Comparison of ENCODE assay signal across 11 mouse cellular contexts in genomic region chr4:116659474-116659873, GRCm38 (mm10). TPM values are rescaled to one million over a fixed set of nuclear protein-coding genes. Genes with fewer than 3 reads are reported as not detected.
DNase-seq lines count a peak whose midpoint lies in the region; ATAC-seq and TF ChIP-seq lines count a peak whose summit lies in the region.
"Had no signal": no experiment of that assay in that cellular context is flagged by ENCODE, and none has a peak within 500 bp of the region (broad histone marks: within the 10 kb centered on the region; RNA-seq: fewer than 3 reads in every experiment).

No protein-coding gene starts in this region.

- H3K9me3 ChIP-seq in lung, embryonic 14.5 days (ENCODE audit: low read depth, low read length): no peaks in the 10 kb centered on the region
- H3K9me3 ChIP-seq in stomach, embryonic 16.5 days (replicated peaks; ENCODE audit: control insufficient read depth, low read length): no peaks in the 10 kb centered on the region
- H3K9me3 ChIP-seq: embryonic facial prominence, embryonic 13.5 days; limb, embryonic 13.5 days had no signal

- H3K27ac ChIP-seq in lung, embryonic 14.5 days (ENCODE audit: low read depth): no peak overlapping the region
- H3K27ac ChIP-seq in stomach, embryonic 16.5 days (ENCODE audit: low read length): no peak overlapping the region
- H3K27ac ChIP-seq: embryonic facial prominence, embryonic 13.5 days; limb, embryonic 13.5 days had no signal

- no peak for TF ChIP-seq POLR2A in lung, adult 2 months (IDR thresholded peaks at IDR 0.05; ENCODE audit: borderline replicate concordance, extremely low read depth, low read depth, low read length)

- no peaks in the 10 kb centered on the region for H3K36me3 ChIP-seq in lung, embryonic 14.5 days (ENCODE audit: insufficient read depth)
- no peaks in the 10 kb centered on the region for H3K36me3 ChIP-seq in stomach, embryonic 16.5 days (ENCODE audit: control insufficient read depth, insufficient read depth, low read length)
- H3K36me3 ChIP-seq: embryonic facial prominence, embryonic 13.5 days; limb, embryonic 13.5 days had no signal

- no peaks in the 10 kb centered on the region for H3K27me3 ChIP-seq in lung, embryonic 14.5 days (ENCODE audit: insufficient read depth, low read length)
- no peaks in the 10 kb centered on the region for H3K27me3 ChIP-seq in stomach, embryonic 16.5 days (ENCODE audit: control insufficient read depth, insufficient read depth, low read length)
- H3K27me3 ChIP-seq: embryonic facial prominence, embryonic 13.5 days; limb, embryonic 13.5 days had no signal

- peak; percentile 78 for DNase-seq in lung, embryonic 14.5 days
- no peak for DNase-seq in lung, adult 2 months
- peak; percentile 3 for DNase-seq in brain, embryonic 18.5 days (ENCODE audit: low read depth, low spot score)
- peak; percentile 77 to 80 for DNase-seq in kidney, postnatal 25 days
- DNase-seq in left cerebral cortex, postnatal 4 days: no peak
- no peak for DNase-seq in c-Kit-positive CD71-positive TER-119-positive erythroid progenitor cells, embryonic 14.5 days (ENCODE audit: low spot score)
- DNase-seq: cerebellum, adult 9-10 months; midbrain, embryonic 14.5 days had no signal

- ATAC-seq in lung, embryonic 14.5 days (ENCODE audit: insufficient read depth): peak; percentile 49; the same call in 1 of the 2 replicates
- ATAC-seq in stomach, embryonic 16.5 days (ENCODE audit: insufficient read depth, low FRiP score): 0 out of 2 replicates have a peak, but pooled peaks have one; percentile 56

- intact Hi-C loops in left cerebral cortex, postnatal 4 days (cut with DNase I): no loop called here

- no peak overlapping the region for H3K4me2 ChIP-seq in lung, embryonic 14.5 days
- no peak overlapping the region for H3K4me2 ChIP-seq in stomach, embryonic 16.5 days (ENCODE audit: low read depth, low read length)
- H3K4me2 ChIP-seq: embryonic facial prominence, embryonic 13.5 days; limb, embryonic 13.5 days had no signal

- H3K9ac ChIP-seq in lung, embryonic 14.5 days: no peak overlapping the region
- H3K9ac ChIP-seq in stomach, embryonic 16.5 days (ENCODE audit: low read length): no peak overlapping the region
- H3K9ac ChIP-seq: embryonic facial prominence, embryonic 13.5 days; limb, embryonic 13.5 days had no signal

- H3K4me1 ChIP-seq in lung, embryonic 14.5 days (ENCODE audit: insufficient read depth): no peaks in the 10 kb centered on the region
- 0 out of 2 replicates have a peak, but pooled peaks cover 2% of the 10 kb centered on the region for H3K4me1 ChIP-seq in lung, adult 2 months (ENCODE audit: control insufficient read depth, insufficient read depth, low read length)
- H3K4me1 ChIP-seq in stomach, embryonic 16.5 days (ENCODE audit: control insufficient read depth, insufficient read depth, low read length): no peaks in the 10 kb centered on the region
- H3K4me1 ChIP-seq: embryonic facial prominence, embryonic 13.5 days; limb, embryonic 13.5 days had no signal

- H3K4me3 ChIP-seq in lung, embryonic 14.5 days (ENCODE audit: low read depth, low read length): no peak overlapping the region
- no peak overlapping the region for H3K4me3 ChIP-seq in lung, adult 2 months (replicated peaks; ENCODE audit: extremely low read depth, low read depth, low read length)
- H3K4me3 ChIP-seq in stomach, embryonic 16.5 days (replicated peaks; ENCODE audit: low read length): no peak overlapping the region
- H3K4me3 ChIP-seq: embryonic facial prominence, embryonic 13.5 days; limb, embryonic 13.5 days had no signal

- TF ChIP-seq CTCF in lung, embryonic 14.5 days (IDR thresholded peaks at IDR 0.05; ENCODE audit: low read depth): no peak
- TF ChIP-seq CTCF in lung, adult 2 months (IDR thresholded peaks at IDR 0.05; ENCODE audit: insufficient read depth, low read length): no peak

- WGBS in lung, embryonic 14.5 days: 32% methylated on average over 2 of the region's 2 CpGs
- 27% methylated on average over 2 of the region's 2 CpGs for WGBS in lung, adult 2 months
- 32% methylated on average over 2 of the region's 2 CpGs for WGBS in stomach, embryonic 16.5 days

RNA-seq across cellular contexts. Expression of gene Akr1a1, which starts 8.0 kb away (rescaled TPM):
- 759 and 786 TPM in 2 replicates for polyA plus RNA-seq in lung, embryonic 14.5 days (2014; fragmentation: Nextera tagmentation; extraction: Ambion mirVana)
- 536 and 669 TPM in 2 replicates for polyA plus RNA-seq in lung, adult 2 months (2012; rRNA removed)
- polyA plus RNA-seq in stomach, embryonic 16.5 days (2015; fragmentation: Nextera tagmentation; extraction: Ambion mirVana): 784 and 808 TPM in 2 replicates
- total RNA-seq in left cerebral cortex, postnatal 4 days (2021): 100 to 1,000 TPM; 651 to 668 TPM

RNA-seq across cellular contexts. Expression of gene Prdx1, which starts 25.9 kb away (rescaled TPM):
- 1,429 and 1,485 TPM in 2 replicates for polyA plus RNA-seq in lung, embryonic 14.5 days (2014; fragmentation: Nextera tagmentation; extraction: Ambion mirVana)
- polyA plus RNA-seq in lung, adult 2 months (2012; rRNA removed): 58.4 and 179 TPM in 2 replicates
- polyA plus RNA-seq in stomach, embryonic 16.5 days (2015; fragmentation: Nextera tagmentation; extraction: Ambion mirVana): 1,350 and 1,396 TPM in 2 replicates
- 100 to 1,000 TPM; 170 to 191 TPM for total RNA-seq in left cerebral cortex, postnatal 4 days (2021)

RNA-seq across cellular contexts. Expression of gene Nasp, which starts 31.7 kb away (rescaled TPM):
- polyA plus RNA-seq in lung, embryonic 14.5 days (2014; fragmentation: Nextera tagmentation; extraction: Ambion mirVana): 164 and 168 TPM in 2 replicates
- 1.3 and 2.4 TPM in 2 replicates for polyA plus RNA-seq in lung, adult 2 months (2012; rRNA removed)
- polyA plus RNA-seq in stomach, embryonic 16.5 days (2015; fragmentation: Nextera tagmentation; extraction: Ambion mirVana): 82.4 and 88.5 TPM in 2 replicates
- 100 to 1,000 TPM; 125 to 130 TPM for total RNA-seq in left cerebral cortex, postnatal 4 days (2021)

RNA-seq across cellular contexts. Expression of gene Mmachc, which starts 48.7 kb away (rescaled TPM):
- polyA plus RNA-seq in lung, embryonic 14.5 days (2014; fragmentation: Nextera tagmentation; extraction: Ambion mirVana): 18.0 and 20.7 TPM in 2 replicates
- 6.6 and 8.0 TPM in 2 replicates for polyA plus RNA-seq in lung, adult 2 months (2012; rRNA removed)
- 19.4 and 21.1 TPM in 2 replicates for polyA plus RNA-seq in stomach, embryonic 16.5 days (2015; fragmentation: Nextera tagmentation; extraction: Ambion mirVana)
- 10 to 100 TPM; 14.7 to 15.7 TPM for total RNA-seq in left cerebral cortex, postnatal 4 days (2021)

RNA-seq across cellular contexts. Expression of gene Ccdc163, which starts 48.8 kb away (rescaled TPM):
- polyA plus RNA-seq in lung, embryonic 14.5 days (2014; fragmentation: Nextera tagmentation; extraction: Ambion mirVana): 30.0 and 35.1 TPM in 2 replicates
- polyA plus RNA-seq in lung, adult 2 months (2012; rRNA removed): 23.9 and 27.4 TPM in 2 replicates
- 24.8 and 27.6 TPM in 2 replicates for polyA plus RNA-seq in stomach, embryonic 16.5 days (2015; fragmentation: Nextera tagmentation; extraction: Ambion mirVana)
- total RNA-seq in left cerebral cortex, postnatal 4 days (2021): 1 to 10 TPM; 4.5 to 5.5 TPM

Comparison
In these comparisons a context has a peak if more than half of its experiments do, and no peak if none do; other contexts are left out.
1. DNase-seq: peak in lung, embryonic 14.5 days (single experiment), brain, embryonic 18.5 days (single experiment) and kidney, postnatal 25 days (2 of 2); none in lung, adult 2 months (single experiment), left cerebral cortex, postnatal 4 days (single experiment) and c-Kit-positive CD71-positive TER-119-positive erythroid progenitor cells, embryonic 14.5 days (single experiment).
2. RNA of gene Nasp, which starts 31.7 kb away (polyA plus RNA-seq): 164 to 168 TPM in lung, embryonic 14.5 days and 82.4 to 88.5 TPM in stomach, embryonic 16.5 days; 1.3 to 2.4 TPM in lung, adult 2 months; every median in the first group is over 10 times any median in the second.